Mouse (Mus musculus) MEL (cell line): ENCODE results near the gene Camk1d. TPM values are rescaled to one million over a fixed set of nuclear protein-coding genes. Genes with fewer than 3 reads are reported as not detected.

Experiments
- DNase-seq: peaks from one replicate; pipeline ENCODE4 v3.0.0; 2011; ENCODE audit warnings: low read depth, low spot score
- H3K27ac ChIP-seq: 2 replicates; pipeline ENCODE4 v1.5.1; 2012; ENCODE audit warnings: low read depth, mild to moderate bottlenecking, control low read depth, low read length, moderate library complexity; ENCODE audit not compliant: control insufficient read depth
- H3K27me3 ChIP-seq, 2 experiments: fragments of 150-350 bp in 1 of 2; sonication (generic) in 1 of 2; 2 replicates each; pipeline ENCODE4 v1.6.1; 2012; ENCODE audit warnings: low read length in 2 of 2, mild to moderate bottlenecking in 2 of 2, improper control_type of control experiment in 1 of 2, moderate library complexity in 1 of 2; ENCODE audit not compliant: insufficient read depth in 2 of 2, control insufficient read depth in 1 of 2
- H3K36me3 ChIP-seq, 2 experiments: 2 replicates each; pipeline ENCODE4 v1.6.1; 2012 to 2014; ENCODE audit warnings: low read length in 2 of 2, improper control_type of control experiment in 1 of 2, inconsistent platforms in 1 of 2, mild to moderate bottlenecking in 1 of 2; ENCODE audit not compliant: insufficient read depth in 2 of 2, control insufficient read depth in 1 of 2
- H3K4me1 ChIP-seq, 2 experiments: fragments of 150-350 bp in 1 of 2; sonication (generic) in 1 of 2; 2 replicates each; pipeline ENCODE4 v1.6.1; 2012; ENCODE audit warnings: low read length in 2 of 2, improper control_type of control experiment in 1 of 2, mild to moderate bottlenecking in 1 of 2; ENCODE audit not compliant: insufficient read depth in 2 of 2, control insufficient read depth in 1 of 2
- H3K4me3 ChIP-seq, 2 experiments: fragments of 150-350 bp in 1 of 2; sonication (generic) in 1 of 2; 2 replicates each; pipeline ENCODE4 v1.5.1; 2012; ENCODE audit warnings: low read depth in 2 of 2, low read length in 2 of 2, mild to moderate bottlenecking in 2 of 2, moderate library complexity in 2 of 2, control low read depth in 1 of 2, improper control_type of control experiment in 1 of 2; ENCODE audit not compliant: control insufficient read depth in 1 of 2, insufficient read depth in 1 of 2
- H3K79me2 ChIP-seq: 2 replicates; pipeline ENCODE4 v1.6.1; 2012; ENCODE audit warnings: mild to moderate bottlenecking, low read length, moderate library complexity; ENCODE audit not compliant: control insufficient read depth, poor library complexity, insufficient read depth
- H3K9ac ChIP-seq: 2 replicates; pipeline ENCODE4 v1.6.1; 2012; ENCODE audit warnings: low read depth, mild to moderate bottlenecking, control low read depth, low read length, moderate library complexity; ENCODE audit not compliant: control insufficient read depth, poor library complexity, severe bottlenecking
- H3K9me3 ChIP-seq: fragments of 150-350 bp; sonication (generic); replicated peaks from 2 replicates; pipeline ENCODE4 v1.6.1; 2012; ENCODE audit warnings: mild to moderate bottlenecking, low read length, improper control_type of control experiment, moderate library complexity; ENCODE audit not compliant: insufficient read depth
- CHD1 ChIP-seq: IDR thresholded peaks from 2 replicates; pipeline ENCODE4 v1.6.1; 2012; ENCODE audit warnings: low read depth, mild to moderate bottlenecking, inconsistent platforms, low read length, improper control_type of control experiment
- CHD2 ChIP-seq: IDR thresholded peaks from 2 replicates; pipeline ENCODE4 v1.6.1; 2011; ENCODE audit warnings: low read length, improper control_type of control experiment
- CTCF ChIP-seq, 3 experiments: IDR thresholded peaks in 2 of 3; conservative IDR thresholded peaks in 1 of 3; 2 replicates each; pipeline ENCODE4 v1.5.1; 2011 to 2012; ENCODE audit warnings: low read length in 3 of 3, low read depth in 2 of 3, mild to moderate bottlenecking in 2 of 3, improper control_type of control experiment in 1 of 3, inconsistent platforms in 1 of 3, mixed read lengths in 1 of 3, moderate library complexity in 1 of 3; ENCODE audit not compliant: control insufficient read depth in 1 of 3, insufficient read depth in 1 of 3, poor library complexity in 1 of 3, severe bottlenecking in 1 of 3
- ELF1 ChIP-seq: IDR thresholded peaks from 2 replicates; pipeline ENCODE4 v1.6.1; 2014; ENCODE audit warnings: low read depth, mild to moderate bottlenecking, inconsistent platforms, low read length, improper control_type of control experiment, moderate library complexity
- EP300 ChIP-seq, 2 experiments: IDR thresholded peaks; 2 replicates each; pipeline ENCODE4 v1.6.1; 2011; ENCODE audit warnings: improper control_type of control experiment in 2 of 2, low read length in 2 of 2, low read depth in 1 of 2, mild to moderate bottlenecking in 1 of 2
- ETS1 ChIP-seq: IDR thresholded peaks from 2 replicates; pipeline ENCODE4 v1.6.1; 2012; ENCODE audit warnings: low read depth, mild to moderate bottlenecking, inconsistent platforms, low read length, improper control_type of control experiment, moderate library complexity
- GABPA ChIP-seq: IDR thresholded peaks from 2 replicates; pipeline ENCODE4 v1.6.1; 2012; ENCODE audit warnings: low read depth, mild to moderate bottlenecking, inconsistent platforms, low read length, improper control_type of control experiment, moderate library complexity
- JUND ChIP-seq: IDR thresholded peaks from 2 replicates; pipeline ENCODE4 v1.6.1; 2011; ENCODE audit warnings: low read depth, mild to moderate bottlenecking, improper control_type of control experiment, low read length
- MAFK ChIP-seq: IDR thresholded peaks from 2 replicates; pipeline ENCODE4 v1.6.1; 2011; ENCODE audit warnings: low read depth, mild to moderate bottlenecking, low read length, improper control_type of control experiment, borderline replicate concordance
- MAZ ChIP-seq: IDR thresholded peaks from 2 replicates; pipeline ENCODE4 v1.6.1; 2012; ENCODE audit warnings: low read depth, mild to moderate bottlenecking, inconsistent platforms, low read length, improper control_type of control experiment
- MYC ChIP-seq: IDR thresholded peaks from 2 replicates; pipeline ENCODE4 v1.6.1; 2011; ENCODE audit warnings: low read depth, mild to moderate bottlenecking, low read length, improper control_type of control experiment, moderate library complexity
- POLR2AphosphoS2 ChIP-seq: IDR thresholded peaks from 2 replicates; pipeline ENCODE4 v1.6.1; 2011; ENCODE audit warnings: low read length, improper control_type of control experiment
- SIN3A ChIP-seq: IDR thresholded peaks from 2 replicates; pipeline ENCODE4 v1.6.1; 2012; ENCODE audit warnings: low read length, improper control_type of control experiment, inconsistent platforms
- SMC3 ChIP-seq: IDR thresholded peaks from 2 replicates; pipeline ENCODE4 v1.6.1; 2011; ENCODE audit warnings: low read depth, low read length, improper control_type of control experiment
- TBP ChIP-seq: IDR thresholded peaks from 2 replicates; pipeline ENCODE4 v1.8.0; 2011; ENCODE audit warnings: low read depth, low read length, improper control_type of control experiment
- UBTF ChIP-seq: IDR thresholded peaks from 2 replicates; pipeline ENCODE4 v1.6.1; 2012; ENCODE audit warnings: low read depth, mild to moderate bottlenecking, inconsistent platforms, low read length, improper control_type of control experiment, moderate library complexity, borderline replicate concordance; ENCODE audit not compliant: insufficient read depth
- USF1 ChIP-seq: IDR thresholded peaks from 2 replicates; pipeline ENCODE4 v1.6.1; 2014; ENCODE audit warnings: low read depth, mild to moderate bottlenecking, inconsistent platforms, low read length, improper control_type of control experiment, moderate library complexity
- USF2 ChIP-seq, 2 experiments: IDR thresholded peaks; 2 replicates each; pipeline ENCODE4 v1.6.1; 2011 to 2012; ENCODE audit warnings: improper control_type of control experiment in 2 of 2, low read length in 2 of 2, borderline replicate concordance in 1 of 2, inconsistent platforms in 1 of 2, low read depth in 1 of 2, mild to moderate bottlenecking in 1 of 2; ENCODE audit not compliant: insufficient read depth in 1 of 2
- ZC3H11A ChIP-seq: IDR thresholded peaks from 2 replicates; pipeline ENCODE4 v1.6.1; 2012; ENCODE audit warnings: low read depth, mild to moderate bottlenecking, inconsistent platforms, low read length, improper control_type of control experiment
- ZKSCAN1 ChIP-seq: IDR thresholded peaks from 2 replicates; pipeline ENCODE4 v1.6.1; 2012; ENCODE audit warnings: low read depth, mild to moderate bottlenecking, inconsistent platforms, low read length, improper control_type of control experiment, moderate library complexity
- ZMIZ1 ChIP-seq: IDR thresholded peaks from 2 replicates; pipeline ENCODE4 v1.6.1; 2012; ENCODE audit warnings: low read depth, mild to moderate bottlenecking, inconsistent platforms, low read length, improper control_type of control experiment, moderate library complexity
- ZNF384 ChIP-seq: IDR thresholded peaks from 2 replicates; pipeline ENCODE4 v1.6.1; 2012; ENCODE audit warnings: low read depth, mild to moderate bottlenecking, inconsistent platforms, low read length, improper control_type of control experiment
- polyA plus RNA-seq, 2 experiments: library from polyadenylated mRNA; stranded (reverse) in 1 of 2; unstranded in 1 of 2; fragments of >175 nt in 1 of 2; fragments of >200 nt in 1 of 2; gene quantifications; 2 replicates each; pipeline versions ENCODE4 v1.2.1 to v1.2.4; 2012; ENCODE audit warnings: low replicate concordance in 2 of 2, low read depth in 1 of 2; ENCODE audit not compliant: insufficient read length in 2 of 2, insufficient read depth in 1 of 2, missing spikeins in 1 of 2
- total RNA-seq: library from RNA; depleted of rRNA; stranded (reverse); fragments of 300-350 nt; gene quantifications from 2 replicates; pipeline ENCODE4 v1.2.3, GENCODE M21; 2012

Camk1d gene
- total and polyA plus RNA-seq, 3 experiments: 2.9 to 4.4 TPM; not detected in 1

DNA sequence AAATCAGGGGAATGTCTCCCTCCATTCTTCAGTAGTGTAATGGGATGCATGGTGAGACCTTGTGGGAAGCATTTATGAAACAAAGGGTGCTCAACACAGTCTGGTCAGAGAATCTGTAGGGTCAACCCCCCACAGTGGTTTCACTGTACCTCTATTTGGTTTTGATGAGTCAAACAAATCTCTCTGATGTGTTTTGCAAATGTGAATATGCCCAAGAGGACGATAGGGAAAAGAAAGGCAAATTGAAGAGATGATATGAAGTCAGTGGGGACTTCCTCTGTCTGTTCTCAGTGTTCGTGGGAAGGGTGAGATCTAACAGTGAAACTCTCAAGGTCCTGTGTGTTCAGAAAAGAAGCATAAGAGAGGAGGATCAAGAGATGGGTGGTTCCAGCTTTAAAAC, 318.4 kb downstream of the Camk1d start:
- no peaks in the 10 kb centered on the region for H3K36me3 ChIP-seq
- no peaks in the 10 kb centered on the region for H3K27me3 ChIP-seq
- DNase-seq: no peak
- no peak overlapping the region for H3K9ac ChIP-seq
- no peaks in the 10 kb centered on the region for H3K9me3 ChIP-seq
- H3K27ac ChIP-seq: no peak overlapping the region
- 0 out of 4 replicates have a peak, but pooled peaks cover 0 to 2% of the 10 kb centered on the region in 2 experiments for H3K4me1 ChIP-seq
- H3K79me2 ChIP-seq: no peaks in the 10 kb centered on the region
- no peak for TF ChIP-seq ETS1
- no peak for TF ChIP-seq TBP
- no peak for TF ChIP-seq ZNF384
- TF ChIP-seq JUND: no peak
- TF ChIP-seq POLR2AphosphoS2: no peak
- no peak for TF ChIP-seq SIN3A
- TF ChIP-seq ZMIZ1: no peak
- TF ChIP-seq ZC3H11A: no peak
- no peak for TF ChIP-seq CTCF (IDR thresholded peaks at IDR 0.05 in 2 of 3, conservative IDR thresholded peaks at IDR 0.05 in 1 of 3; ENCODE audit: control insufficient read depth in 1 of 3, insufficient read depth in 1 of 3, low read depth in 2 of 3, low read length in 3 of 3, poor library complexity in 1 of 3, severe bottlenecking in 1 of 3)
- no peak for TF ChIP-seq MYC
- H3K4me3 ChIP-seq: no peak overlapping the region

DNA sequence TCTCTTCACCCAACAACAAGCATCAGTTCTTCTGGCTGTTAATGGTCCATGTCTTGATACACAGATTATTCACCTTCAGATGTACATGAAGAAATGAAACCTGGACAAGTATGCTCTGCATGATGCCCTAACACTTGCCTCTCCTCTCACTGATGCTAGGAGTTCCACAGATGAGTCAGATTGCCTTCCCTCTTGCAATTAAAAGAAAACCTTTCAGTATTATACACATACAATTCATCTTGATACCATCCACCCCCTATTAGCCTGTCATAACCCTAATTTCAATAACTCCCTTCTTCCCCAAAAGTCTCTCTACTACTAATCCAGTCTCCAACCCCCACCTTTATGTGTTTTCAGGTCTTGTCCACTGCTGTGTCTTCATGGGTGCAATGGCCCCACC, 321.4 kb downstream of the Camk1d start:
- H3K9ac ChIP-seq: no peak overlapping the region
- H3K36me3 ChIP-seq: no peaks in the 10 kb centered on the region
- H3K4me3 ChIP-seq: no peak overlapping the region
- no peaks in the 10 kb centered on the region for H3K27me3 ChIP-seq
- no peak for TF ChIP-seq ZMIZ1
- no peak for TF ChIP-seq CHD2
- no peak for TF ChIP-seq ZKSCAN1
- no peak for TF ChIP-seq GABPA
- TF ChIP-seq MAZ: no peak
- no peak for TF ChIP-seq MAFK
- no peak for TF ChIP-seq UBTF
- no peak for TF ChIP-seq ELF1
- TF ChIP-seq EP300 (IDR thresholded peaks at IDR 0.05; ENCODE audit: low read depth in 1 of 2, low read length in 2 of 2): no peak
- no peak for TF ChIP-seq ZC3H11A
- no peak for TF ChIP-seq SMC3
- TF ChIP-seq USF1: no peak
- no peak for TF ChIP-seq CHD1
- no peak for TF ChIP-seq USF2 (IDR thresholded peaks at IDR 0.05; ENCODE audit: borderline replicate concordance in 1 of 2, insufficient read depth in 1 of 2, low read depth in 1 of 2, low read length in 2 of 2)
- H3K9me3 ChIP-seq: no peaks in the 10 kb centered on the region
- H3K4me1 ChIP-seq: 0 out of 4 replicates have a peak, but pooled peaks cover 0 to 2% of the 10 kb centered on the region in 2 experiments
- H3K79me2 ChIP-seq: no peaks in the 10 kb centered on the region
- H3K27ac ChIP-seq: no peak overlapping the region
- DNase-seq: no peak
